Mouse (Mus musculus) hindbrain, embryonic 10.5 days (tissue): ENCODE measurements around the gene Aktip. TPM values are rescaled to one million over a fixed set of nuclear protein-coding genes. Genes with fewer than 3 reads are reported as not detected.

Experiments used
- DNase-seq: peaks from one replicate; pipeline ENCODE4 v3.0.0-alpha.2; 2017; ENCODE audit warnings: low spot score
- H3K27ac ChIP-seq: fragments of 300-500 bp; sonication (generic); 2 replicates; pipeline ENCODE4 v1.5.1; 2016; ENCODE audit warnings: mild to moderate bottlenecking, moderate library complexity
- H3K27me3 ChIP-seq: fragments of 300-500 bp; sonication (generic); 2 replicates; pipeline ENCODE4 v1.6.1; 2016; ENCODE audit warnings: mild to moderate bottlenecking; ENCODE audit not compliant: poor library complexity, insufficient read depth, severe bottlenecking
- H3K36me3 ChIP-seq: fragments of 300-500 bp; sonication (generic); 2 replicates; pipeline ENCODE4 v1.6.1; 2016; ENCODE audit warnings: mild to moderate bottlenecking, moderate library complexity
- H3K4me1 ChIP-seq: fragments of 300-500 bp; sonication (generic); replicated peaks from 2 replicates; pipeline ENCODE4 v1.6.1; 2016; ENCODE audit warnings: mild to moderate bottlenecking
- H3K4me3 ChIP-seq: fragments of 300-500 bp; sonication (generic); 2 replicates; pipeline ENCODE4 v1.5.1; 2016; ENCODE audit warnings: mild to moderate bottlenecking, moderate library complexity
- H3K9me3 ChIP-seq: fragments of 300-500 bp; sonication (generic); 2 replicates; pipeline ENCODE4 v1.6.1; 2016; ENCODE audit warnings: mild to moderate bottlenecking, moderate library complexity
- WGBS: fragments of 180-500 bp; shearing (Covaris S2); methylation state at CpG from one replicate; pipeline ENCODE4 v1.1.7; 2016; 5-methylcytosine and 5-hydroxymethylcytosine counted together
- polyA plus RNA-seq: library from polyadenylated mRNA; unstranded; fragments of >200 nt; fragmentation: Nextera tagmentation; extraction: Ambion mirVana; gene quantifications from 2 replicates; pipeline ENCODE4 v1.2.1, GENCODE M21; 2016

Gene Aktip
- polyA plus RNA-seq, 1 experiment from 2014 or later: 82.4 TPM

- H3K27me3 ChIP-seq: peaks cover 15% of the 10 kb centered on the region; the same call in 1 of the 2 replicates
- no peaks in the 10 kb centered on the region for H3K9me3 ChIP-seq
- DNase-seq: no peak
- H3K36me3 ChIP-seq: no peaks in the 10 kb centered on the region
- H3K4me1 ChIP-seq: peaks cover 15% of the 10 kb centered on the region
- H3K4me3 ChIP-seq: no peak overlapping the region
- no peak overlapping the region for H3K27ac ChIP-seq
- 78% methylated on average over 14 of the region's 14 CpGs for WGBS
These were observed 23.6 kb downstream of the Aktip start for GRCm38 (mm10) chr8:91176176-91176575.

- DNase-seq: peak; percentile 28
- WGBS: 56% methylated on average over 13 of the region's 13 CpGs
These were observed 28.2 kb downstream of the Aktip start for GRCm38 (mm10) chr8:91171605-91172004.

GRCm38 (mm10) chr8:91170914-91171313, 28.9 kb downstream of the Aktip start:
- 45% methylated on average over 14 of the region's 14 CpGs for WGBS
- peak; percentile 39 for DNase-seq
- no peaks in the 10 kb centered on the region for H3K36me3 ChIP-seq
- no peak overlapping the region for H3K27ac ChIP-seq
- H3K4me3 ChIP-seq: peak overlapping the region; percentile 20; the same call in 1 of the 2 replicates
- H3K9me3 ChIP-seq: no peaks in the 10 kb centered on the region
- peaks cover 15% of the 10 kb centered on the region; the same call in 1 of the 2 replicates for H3K27me3 ChIP-seq
- H3K4me1 ChIP-seq: peaks cover 28% of the 10 kb centered on the region

More at GRCm38 (mm10) chr8:91171605-91172004, 28.2 kb downstream of the Aktip start:
- Histone ChIP-seq H3K4me3 (no peak overlapping the region), H3K4me1 (peaks cover 28% of the 10 kb centered on the region), H3K36me3 (no peaks in the 10 kb centered on the region), H3K27ac (peak overlapping the region; percentile 75), H3K27me3 (peaks cover 15% of the 10 kb centered on the region; the same call in 1 of the 2 replicates), H3K9me3 (no peaks in the 10 kb centered on the region)

DNA sequence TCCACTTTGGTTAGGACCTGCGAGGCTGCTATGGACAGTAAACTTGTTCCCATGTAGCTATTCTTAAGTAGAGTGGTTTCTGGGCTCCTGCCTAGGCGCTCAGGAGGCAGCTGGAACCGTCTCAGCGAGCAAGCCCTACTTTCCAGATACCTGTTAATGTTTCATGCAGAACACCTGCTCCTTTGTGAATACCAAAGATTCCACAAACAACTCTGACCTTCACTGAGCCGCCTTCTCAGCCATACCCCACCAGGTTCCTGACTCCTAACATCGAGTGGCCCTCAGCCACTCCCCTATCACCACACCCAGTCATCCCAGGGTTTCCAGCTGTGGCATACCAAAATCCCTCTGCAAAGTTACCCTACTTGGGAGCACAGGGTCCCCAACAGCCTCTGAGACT, 29.6 kb downstream of the Aktip start:
- 86% methylated on average over 6 of the region's 6 CpGs for WGBS
- Histone ChIP-seq H3K27me3 (peaks cover 15% of the 10 kb centered on the region; the same call in 1 of the 2 replicates), H3K9me3 (peaks cover 5% of the 10 kb centered on the region; the same call in 1 of the 2 replicates), H3K4me3 (no peak overlapping the region), H3K4me1 (peaks cover 28% of the 10 kb centered on the region), H3K36me3 (no peaks in the 10 kb centered on the region), H3K27ac (peak overlapping the region; percentile 37; the same call in 1 of the 2 replicates)
- DNase-seq: no peak

DNA sequence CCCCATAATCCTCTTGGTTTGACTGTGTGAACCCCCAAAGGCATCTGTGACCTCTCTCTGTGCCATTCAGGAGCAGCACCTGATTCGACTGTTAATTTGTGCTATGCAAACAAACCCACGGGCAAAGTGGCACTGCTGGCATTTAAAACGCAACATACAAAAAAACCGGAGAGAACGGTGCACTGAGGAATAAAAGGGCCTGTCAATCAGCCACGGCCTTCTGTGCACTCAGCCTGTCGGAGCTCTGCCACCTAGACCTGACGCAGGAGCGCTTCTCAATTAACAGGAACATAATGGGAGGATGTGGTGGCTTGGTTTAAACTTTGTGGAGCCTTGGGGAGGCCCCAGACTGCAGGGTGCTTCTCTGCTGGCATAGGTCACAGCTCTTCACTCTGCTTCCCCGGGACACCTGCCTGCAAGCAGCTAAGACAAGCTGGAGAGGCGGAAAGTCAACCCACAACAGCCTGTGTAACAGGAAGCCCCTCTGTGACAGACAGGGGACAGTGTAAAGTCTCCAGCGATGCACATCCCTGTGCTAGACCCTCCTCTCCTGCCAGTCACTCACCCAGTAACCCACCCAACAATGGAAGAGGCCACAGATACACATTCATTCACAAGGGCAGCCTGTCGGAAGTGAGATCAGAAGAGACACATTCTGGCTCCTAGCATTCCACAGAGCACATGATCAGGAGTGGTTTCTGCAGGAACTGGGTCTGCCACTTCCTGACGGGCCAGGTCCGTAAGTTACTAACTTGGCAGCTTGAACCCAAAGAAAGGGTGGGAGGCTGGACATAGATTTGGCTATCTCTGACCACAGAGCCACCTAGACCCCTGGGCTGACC, 39.6 kb downstream of the Aktip start:
- H3K27me3 ChIP-seq: no peaks in the 10 kb centered on the region
- peaks cover 16% of the 10 kb centered on the region for H3K4me1 ChIP-seq
- WGBS: 42% methylated on average over 15 of the region's 15 CpGs
- peak overlapping the region; percentile 41 for H3K27ac ChIP-seq
- H3K9me3 ChIP-seq: peaks cover 11% of the 10 kb centered on the region; the same call in 1 of the 2 replicates
- DNase-seq: no peak
- 0 out of 2 replicates have a peak overlapping the region, but pooled peaks have one; percentile 9 for H3K4me3 ChIP-seq
- no peaks in the 10 kb centered on the region for H3K36me3 ChIP-seq

- 94% methylated on average over 10 of the region's 10 CpGs for WGBS
- no peaks in the 10 kb centered on the region for H3K36me3 ChIP-seq
- no peak for DNase-seq
- H3K27me3 ChIP-seq: no peaks in the 10 kb centered on the region
- no peak overlapping the region for H3K4me3 ChIP-seq
- H3K27ac ChIP-seq: no peak overlapping the region
- peaks cover 16% of the 10 kb centered on the region for H3K4me1 ChIP-seq
- peaks cover 12% of the 10 kb centered on the region for H3K9me3 ChIP-seq
These were observed 41.2 kb downstream of the Aktip start for GRCm38 (mm10) chr8:91158617-91159016.

DNA sequence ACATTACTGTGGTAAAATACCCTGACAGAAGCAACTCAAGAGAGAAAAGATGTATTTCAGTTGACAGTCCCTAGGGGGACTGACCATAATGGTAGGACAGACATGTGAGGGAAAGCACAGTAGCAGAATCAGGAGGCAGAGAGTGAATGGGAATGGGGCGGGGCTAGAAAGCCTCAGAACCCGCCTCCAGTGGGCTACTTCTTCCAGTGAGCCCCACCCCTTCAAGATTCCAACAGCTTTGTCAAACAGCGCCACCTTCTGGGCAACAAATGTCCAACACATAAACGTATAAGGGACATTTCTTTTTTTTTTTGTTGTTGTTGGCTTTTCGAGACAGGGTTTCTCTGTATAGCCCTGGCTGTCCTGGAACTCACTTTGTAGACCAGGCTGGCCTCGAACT, 45.2 kb downstream of the Aktip start:
- Histone ChIP-seq H3K4me3 (no peak overlapping the region), H3K27me3 (no peaks in the 10 kb centered on the region), H3K27ac (no peak overlapping the region), H3K9me3 (peaks cover 13% of the 10 kb centered on the region), H3K36me3 (no peaks in the 10 kb centered on the region), H3K4me1 (peaks cover 2% of the 10 kb centered on the region)
- no peak for DNase-seq
- WGBS: 44% methylated on average over 6 of the region's 6 CpGs

- no peaks in the 10 kb centered on the region for H3K36me3 ChIP-seq
- peaks cover 13% of the 10 kb centered on the region for H3K9me3 ChIP-seq
- no peak overlapping the region for H3K27ac ChIP-seq
- no peak for DNase-seq
- H3K4me1 ChIP-seq: no peaks in the 10 kb centered on the region
- no peak overlapping the region for H3K4me3 ChIP-seq
- WGBS: 83% methylated on average over 3 of the region's 3 CpGs
- H3K27me3 ChIP-seq: no peaks in the 10 kb centered on the region
These were observed 45.9 kb downstream of the Aktip start for GRCm38 (mm10) chr8:91153831-91154230.

GRCm38 (mm10) chr8:91151531-91151930, 48.2 kb downstream of the Aktip start:
- 91% methylated on average over 7 of the region's 7 CpGs for WGBS
- Histone ChIP-seq H3K4me3 (no peak overlapping the region), H3K9me3 (peaks cover 13% of the 10 kb centered on the region), H3K36me3 (no peaks in the 10 kb centered on the region), H3K27me3 (no peaks in the 10 kb centered on the region), H3K4me1 (0 out of 2 replicates have a peak, but pooled peaks cover 2% of the 10 kb centered on the region), H3K27ac (no peak overlapping the region)
- no peak for DNase-seq

DNA sequence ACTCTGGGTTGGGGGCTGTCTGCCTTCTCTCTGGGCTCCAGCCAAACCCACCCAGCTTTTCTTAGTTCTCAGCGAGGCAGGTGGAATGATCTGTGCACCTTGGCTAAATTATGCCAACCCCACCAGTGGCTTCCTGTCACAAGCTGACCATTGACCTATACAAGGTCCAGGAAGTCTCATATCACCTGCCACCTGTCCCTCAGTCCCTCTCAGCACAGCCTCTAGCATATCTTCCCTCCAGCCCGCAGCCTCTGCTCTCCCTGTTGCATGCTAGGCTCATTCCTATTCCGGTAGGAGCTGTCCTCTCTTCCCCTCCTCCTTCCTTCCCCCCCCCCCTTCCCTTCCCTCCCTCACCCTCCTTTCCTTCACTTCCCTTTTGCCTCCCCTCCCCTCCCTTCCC, 50.5 kb downstream of the Aktip start:
- DNase-seq: no peak
- Histone ChIP-seq H3K9me3 (peaks cover 10% of the 10 kb centered on the region), H3K4me1 (0 out of 2 replicates have a peak, but pooled peaks cover 2% of the 10 kb centered on the region), H3K4me3 (no peak overlapping the region), H3K27ac (no peak overlapping the region), H3K36me3 (no peaks in the 10 kb centered on the region), H3K27me3 (no peaks in the 10 kb centered on the region)
- WGBS: 81% methylated on average over 3 of the region's 3 CpGs

DNA sequence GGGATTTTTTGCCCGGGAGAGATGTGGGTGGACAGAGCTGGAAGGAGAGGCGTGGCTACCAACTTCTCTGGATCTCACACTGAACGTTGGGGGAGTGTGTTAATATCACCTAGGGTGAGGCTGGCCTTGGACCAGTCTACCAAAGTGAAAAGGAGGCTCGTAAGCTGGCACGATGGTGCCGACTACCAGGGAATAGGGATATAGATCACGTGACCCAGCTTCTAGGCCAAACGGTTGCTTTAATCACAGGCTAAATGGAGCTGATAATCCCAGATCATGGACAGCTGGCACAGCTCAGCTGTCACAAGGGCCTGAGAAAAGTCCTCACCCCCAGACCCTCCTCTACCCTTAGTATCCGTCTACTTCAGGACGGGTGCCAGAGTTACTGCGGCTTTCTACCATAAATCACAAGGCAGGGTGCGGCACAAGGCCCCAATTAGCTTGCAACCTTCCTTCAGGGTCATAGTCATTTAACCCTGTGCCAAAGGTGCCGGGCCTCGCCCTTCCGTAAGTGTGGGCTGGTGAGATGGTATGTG, 51.1 kb downstream of the Aktip start:
- no peak for DNase-seq
- H3K4me1 ChIP-seq: 0 out of 2 replicates have a peak, but pooled peaks cover 2% of the 10 kb centered on the region
- H3K9me3 ChIP-seq: peaks cover 7% of the 10 kb centered on the region; the same call in 1 of the 2 replicates
- H3K36me3 ChIP-seq: no peaks in the 10 kb centered on the region
- no peak overlapping the region for H3K4me3 ChIP-seq
- no peaks in the 10 kb centered on the region for H3K27me3 ChIP-seq
- H3K27ac ChIP-seq: no peak overlapping the region
- 85% methylated on average over 15 of the region's 15 CpGs for WGBS

- H3K4me3 ChIP-seq: no peak overlapping the region
- H3K36me3 ChIP-seq: no peaks in the 10 kb centered on the region
- H3K27ac ChIP-seq: no peak overlapping the region
- H3K27me3 ChIP-seq: no peaks in the 10 kb centered on the region
- 0 out of 2 replicates have a peak, but pooled peaks cover 2% of the 10 kb centered on the region for H3K4me1 ChIP-seq
- DNase-seq: peak; percentile 34
- H3K9me3 ChIP-seq: peaks cover 5% of the 10 kb centered on the region; the same call in 1 of the 2 replicates
- WGBS: 16% methylated on average over 6 of the region's 6 CpGs
These were observed 52.1 kb downstream of the Aktip start for GRCm38 (mm10) chr8:91147715-91148114.

DNA sequence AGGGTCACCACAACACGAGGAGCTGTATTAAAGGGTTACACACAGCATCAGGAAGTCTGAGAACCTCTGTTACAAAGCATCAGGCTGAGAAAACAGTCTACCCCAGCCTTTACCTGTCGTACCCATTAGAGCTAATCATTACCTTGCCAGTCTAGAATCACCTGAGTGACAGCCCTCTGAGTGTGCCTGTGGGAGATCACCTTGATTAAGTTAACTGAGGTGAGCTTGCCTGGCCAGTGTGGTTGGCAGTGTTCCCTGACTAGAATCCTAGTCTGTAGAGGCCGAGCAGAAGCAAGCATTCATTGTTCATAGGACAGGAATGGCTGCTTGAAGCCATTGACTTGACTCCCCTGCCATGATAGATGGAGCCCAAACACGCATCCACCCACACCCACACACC, 58.9 kb downstream of the Aktip start:
- Histone ChIP-seq H3K36me3 (no peaks in the 10 kb centered on the region), H3K27me3 (no peaks in the 10 kb centered on the region), H3K27ac (no peak overlapping the region), H3K4me3 (no peak overlapping the region), H3K4me1 (no peaks in the 10 kb centered on the region), H3K9me3 (peaks cover 5% of the 10 kb centered on the region; the same call in 1 of the 2 replicates)
- no peak for DNase-seq
- WGBS: 86% methylated on average over 4 of the region's 4 CpGs
